Mouse (Mus musculus): ENCODE measurements around the gene Thoc3.

DNA sequence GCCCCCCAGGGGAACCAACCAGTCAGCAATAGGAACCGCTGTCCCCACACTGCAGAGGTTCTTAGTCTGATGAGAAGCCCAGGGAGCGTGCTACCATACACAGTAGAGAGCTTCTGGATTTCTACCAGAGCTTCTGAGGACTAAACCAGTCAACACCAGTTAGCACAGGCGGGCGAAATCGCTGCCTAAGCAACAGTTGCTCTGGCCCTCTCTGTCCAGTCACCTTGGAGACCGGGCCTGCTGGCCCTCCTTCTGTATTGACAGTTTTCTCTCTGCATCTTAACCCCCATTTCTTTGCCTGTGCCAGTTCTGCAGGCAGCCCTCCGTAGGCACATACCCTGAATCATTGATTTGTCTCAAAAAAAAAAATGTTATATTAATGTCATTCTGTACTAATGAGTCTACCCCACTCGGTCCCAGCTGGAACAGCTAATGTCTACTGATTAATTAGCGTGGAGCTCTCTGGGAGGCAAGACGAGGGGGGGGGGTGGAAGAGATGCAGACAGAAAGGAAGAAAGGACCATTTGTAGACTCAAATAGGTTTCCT, 49.8 kb downstream of the Thoc3 start:
- no peak for TF ChIP-seq CTCF (IDR thresholded peaks at IDR 0.05; ENCODE audit: low read depth, low read length)
- no peak for TF ChIP-seq EP300 (IDR thresholded peaks at IDR 0.05; ENCODE audit: insufficient read depth, low read depth, low read length)
- TF ChIP-seq POLR2A (IDR thresholded peaks at IDR 0.05; ENCODE audit: insufficient read depth, low read length): no peak
